Mouse (Mus musculus) gonadal fat pad, adult 2 months (tissue): ENCODE results near the gene Vmn2r-ps159. TPM values are rescaled to one million over a fixed set of nuclear protein-coding genes. Genes with fewer than 3 reads are reported as not detected.
"Not testable (repeated sequence)": the region's sequence is repeated elsewhere in the genome, so short reads cannot be mapped to it uniquely, and the experiment has no call there.

Experiments
- DNase-seq: peaks from one replicate; pipeline ENCODE4 v3.0.0-alpha.2; 2012; ENCODE audit warnings: low read depth
- polyA plus RNA-seq: library from polyadenylated mRNA; depleted of rRNA; stranded (reverse); fragments of >200 nt; gene quantifications from 2 replicates; pipeline ENCODE4 v1.2.3, GENCODE M21; 2012; rRNA removed

The Vmn2r-ps159 gene
- 0.05 TPM in 1 of 2 replicates, not detected in the other for polyA plus RNA-seq

- DNase-seq = not testable (repeated sequence)
Measured at GRCm38 (mm10) chr4:156330803-156331202, at the start of gene Vmn2r-ps159. Gene Vmn2r-ps159, plus strand, starts transcription at chr4:156331103.

GRCm38 (mm10) chr4:156341601-156342504 lies 10.9 kb downstream of the Vmn2r-ps159 start:
- not testable (repeated sequence) for DNase-seq

- peak; percentile 19 for DNase-seq
Measured at GRCm38 (mm10) chr4:156342569-156343325, 11.8 kb downstream of the Vmn2r-ps159 start.

- no peak for DNase-seq
Measured at GRCm38 (mm10) chr4:156343332-156343731, 12.4 kb downstream of the Vmn2r-ps159 start.

GRCm38 (mm10) chr4:156356756-156357437 lies 26.0 kb downstream of the Vmn2r-ps159 start:
- DNase-seq = not testable (repeated sequence)

Other genes with a start within 250 kb of the Vmn2r-ps159 start
- 23.5 and 23.8 TPM in 2 replicates for gene 9430015G10Rik, start 221.1 kb upstream of the Vmn2r-ps159 start, polyA plus RNA-seq
- 0.58 and 0.86 TPM in 2 replicates for gene Rnf223, start 200.6 kb upstream of the Vmn2r-ps159 start, polyA plus RNA-seq
- gene Agrn, start 133.6 kb upstream of the Vmn2r-ps159 start, polyA plus RNA-seq = 71.1 and 73.9 TPM in 2 replicates
- gene Isg15, start 130.3 kb upstream of the Vmn2r-ps159 start, polyA plus RNA-seq = 10.5 and 11.0 TPM in 2 replicates
- 3.5 and 6.4 TPM in 2 replicates for gene AW011738, start 127.8 kb upstream of the Vmn2r-ps159 start, polyA plus RNA-seq
- 0.55 and 0.75 TPM in 2 replicates for gene Perm1, start 115.2 kb upstream of the Vmn2r-ps159 start, polyA plus RNA-seq
- 37.5 and 39.1 TPM in 2 replicates for gene Plekhn1, start 96.2 kb upstream of the Vmn2r-ps159 start, polyA plus RNA-seq
- gene Noc2l, start 95.1 kb upstream of the Vmn2r-ps159 start, polyA plus RNA-seq = 54.6 and 67.1 TPM in 2 replicates
- gene Samd11, start 75.4 kb upstream of the Vmn2r-ps159 start, polyA plus RNA-seq = 0.47 and 2.2 TPM in 2 replicates